Mouse (Mus musculus) myocyte (in vitro differentiated cells): ENCODE results near the gene Ube2z.

Experiments
- E2F4 ChIP-seq: IDR thresholded peaks from one replicate; pipeline ENCODE4 v1.6.1; 2011; ENCODE audit warnings: mild to moderate bottlenecking, control low read depth, moderate library complexity; ENCODE audit not compliant: insufficient read depth
- MAX ChIP-seq: IDR thresholded peaks from one replicate; pipeline ENCODE4 v1.6.1; 2011; ENCODE audit warnings: low read depth, mild to moderate bottlenecking, control low read depth
- POLR2A ChIP-seq: IDR thresholded peaks from one replicate; pipeline ENCODE4 v1.6.1; 2011; ENCODE audit warnings: low read depth, mild to moderate bottlenecking, control low read depth, moderate library complexity; ENCODE audit not compliant: insufficient read length
- REST ChIP-seq: IDR thresholded peaks from one replicate; pipeline ENCODE4 v1.6.1; 2011; ENCODE audit warnings: mild to moderate bottlenecking, control low read depth, moderate library complexity; ENCODE audit not compliant: insufficient read depth, insufficient read length
- SRF ChIP-seq: IDR thresholded peaks from one replicate; pipeline ENCODE4 v1.6.1; 2011; ENCODE audit warnings: low read depth; ENCODE audit not compliant: control insufficient read depth, insufficient read length
- USF1 ChIP-seq: IDR thresholded peaks from one replicate; pipeline ENCODE4 v1.6.1; 2011; ENCODE audit warnings: low read depth, mild to moderate bottlenecking, control low read depth, moderate library complexity

- TF ChIP-seq POLR2A (no peak), E2F4 (no peak), MAX (no peak), REST (no peak), USF1 (no peak), SRF (no peak)
Measured at GRCm38 (mm10) chr11:96006367-96006851, 58.8 kb downstream of the Ube2z start.
